Mouse (Mus musculus): ENCODE measurements around the gene Tsc22d2. TPM values are rescaled to one million over a fixed set of nuclear protein-coding genes. Genes with fewer than 3 reads are reported as not detected.

The Tsc22d2 gene
- polyA plus RNA-seq, 1 experiment: 21.4 TPM

GRCm38 (mm10) chr3:58411669-58412068 is 2.8 kb upstream of the Tsc22d2 start:
- H3K27me3 ChIP-seq (ENCODE audit: control insufficient read depth, insufficient read depth, low read length): no peaks in the 10 kb centered on the region
- H3K4me1 ChIP-seq (replicated peaks; ENCODE audit: control insufficient read depth, insufficient read depth, low read length): no peaks in the 10 kb centered on the region
- H3K4me3 ChIP-seq (ENCODE audit: control insufficient read depth, insufficient read depth, low read length): no peak overlapping the region
- no peak overlapping the region for H3K27ac ChIP-seq (ENCODE audit: control insufficient read depth, insufficient read depth, low read length)
- no peak for TF ChIP-seq POLR2A (IDR thresholded peaks at IDR 0.05; ENCODE audit: control insufficient read depth, extremely low read depth, insufficient read depth, low read length, poor library complexity)
- TF ChIP-seq CTCF (IDR thresholded peaks at IDR 0.05; ENCODE audit: borderline replicate concordance, control insufficient read depth, extremely low read depth, insufficient read depth, low read length, poor library complexity): no peak
- DNase-seq: no peak
- no peaks in the 10 kb centered on the region for H3K36me3 ChIP-seq (ENCODE audit: control insufficient read depth, insufficient read depth, low read length)

DNA sequence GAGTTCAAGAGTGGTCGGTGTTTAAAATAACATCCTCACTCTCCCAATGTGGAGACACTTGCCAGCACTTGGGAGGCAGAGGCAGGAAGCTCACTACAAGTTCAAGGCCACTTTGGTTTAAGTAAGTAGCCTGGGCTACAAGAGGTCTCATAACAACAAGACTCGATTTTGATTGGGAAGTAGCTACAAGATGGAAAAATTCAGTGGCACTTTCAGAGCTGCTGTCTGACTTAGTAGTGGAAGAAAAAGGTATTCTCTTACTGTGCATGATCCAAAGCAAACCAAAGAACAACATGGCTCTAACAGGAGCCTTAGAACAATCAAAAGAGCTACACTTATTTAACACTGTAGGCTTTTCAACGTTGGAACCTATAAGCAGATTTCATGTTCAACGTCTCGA is 844 bp upstream of the Tsc22d2 start:
- DNase-seq: peak; percentile 2
- WGBS: 29% methylated on average over 5 of the region's 5 CpGs
- no peak overlapping the region for H3K4me3 ChIP-seq (ENCODE audit: control insufficient read depth, insufficient read depth, low read length)
- H3K27me3 ChIP-seq (ENCODE audit: control insufficient read depth, insufficient read depth, low read length): no peaks in the 10 kb centered on the region
- no peak for TF ChIP-seq CTCF (IDR thresholded peaks at IDR 0.05; ENCODE audit: borderline replicate concordance, control insufficient read depth, extremely low read depth, insufficient read depth, low read length, poor library complexity)
- TF ChIP-seq POLR2A (IDR thresholded peaks at IDR 0.05; ENCODE audit: control insufficient read depth, extremely low read depth, insufficient read depth, low read length, poor library complexity): no peak
- no peak overlapping the region for H3K27ac ChIP-seq (ENCODE audit: control insufficient read depth, insufficient read depth, low read length)
- H3K4me1 ChIP-seq (replicated peaks; ENCODE audit: control insufficient read depth, insufficient read depth, low read length): no peaks in the 10 kb centered on the region
- H3K36me3 ChIP-seq (ENCODE audit: control insufficient read depth, insufficient read depth, low read length): no peaks in the 10 kb centered on the region

DNA sequence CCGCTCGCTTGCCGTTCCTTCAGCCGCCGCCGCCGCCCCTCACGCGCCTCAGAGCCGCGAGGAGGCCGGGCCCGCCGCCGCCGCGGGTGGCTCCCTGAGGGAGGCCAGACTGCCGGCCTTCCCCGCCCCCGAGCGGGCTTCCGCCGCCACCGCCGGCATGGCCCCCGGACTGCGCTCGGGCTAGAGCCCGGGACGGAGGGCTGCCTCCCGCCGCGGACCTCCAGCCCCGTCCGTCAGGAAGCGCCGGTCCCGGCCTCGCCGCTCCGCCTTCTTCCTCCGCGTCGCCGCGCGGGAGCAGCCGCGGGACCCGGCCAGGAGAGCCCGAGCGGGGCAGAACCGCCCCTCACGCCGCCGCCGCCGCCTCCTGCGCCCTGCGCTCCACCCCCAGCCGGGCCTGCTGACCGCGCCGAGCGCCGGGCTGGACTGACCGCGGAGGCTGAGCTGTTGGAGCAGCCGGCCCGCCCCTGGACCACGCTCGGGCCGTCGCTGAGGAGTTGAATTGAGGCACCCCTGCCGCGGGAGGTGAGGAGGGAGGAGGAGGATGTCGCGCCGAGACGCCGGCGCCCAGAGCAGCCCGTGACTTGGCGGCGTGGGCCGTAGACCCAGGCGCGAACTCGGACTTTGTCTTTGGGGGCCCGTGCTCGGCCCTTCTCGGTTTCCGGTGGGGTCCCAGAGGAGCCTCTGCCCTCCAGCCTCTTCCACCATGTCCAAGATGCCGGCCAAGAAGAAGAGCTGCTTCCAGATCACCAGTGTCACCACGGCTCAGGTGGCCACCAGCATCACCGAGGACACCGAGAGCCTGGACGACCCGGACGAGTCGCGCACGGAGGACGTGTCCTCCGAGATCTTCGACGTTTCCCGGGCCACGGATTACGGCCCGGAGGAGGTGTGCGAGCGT is 720 bp downstream of the Tsc22d2 start:
- Histone ChIP-seq H3K36me3 (ENCODE audit: control insufficient read depth, insufficient read depth, low read length) (no peaks in the 10 kb centered on the region), H3K4me1 (replicated peaks; ENCODE audit: control insufficient read depth, insufficient read depth, low read length) (no peaks in the 10 kb centered on the region), H3K27me3 (ENCODE audit: control insufficient read depth, insufficient read depth, low read length) (no peaks in the 10 kb centered on the region), H3K4me3 (ENCODE audit: control insufficient read depth, insufficient read depth, low read length) (peak overlapping the region; percentile 91), H3K27ac (ENCODE audit: control insufficient read depth, insufficient read depth, low read length) (peak overlapping the region; percentile 47; the same call in 1 of the 2 replicates)
- under 1% methylated on average over 113 of the region's 113 CpGs for WGBS
- DNase-seq: peak; percentile 58
- TF ChIP-seq CTCF (IDR thresholded peaks at IDR 0.05; ENCODE audit: borderline replicate concordance, control insufficient read depth, extremely low read depth, insufficient read depth, low read length, poor library complexity) (no peak), POLR2A (IDR thresholded peaks at IDR 0.05; ENCODE audit: control insufficient read depth, extremely low read depth, insufficient read depth, low read length, poor library complexity) (0 out of 2 replicates have a peak, but pooled peaks have one; percentile 28)

DNA sequence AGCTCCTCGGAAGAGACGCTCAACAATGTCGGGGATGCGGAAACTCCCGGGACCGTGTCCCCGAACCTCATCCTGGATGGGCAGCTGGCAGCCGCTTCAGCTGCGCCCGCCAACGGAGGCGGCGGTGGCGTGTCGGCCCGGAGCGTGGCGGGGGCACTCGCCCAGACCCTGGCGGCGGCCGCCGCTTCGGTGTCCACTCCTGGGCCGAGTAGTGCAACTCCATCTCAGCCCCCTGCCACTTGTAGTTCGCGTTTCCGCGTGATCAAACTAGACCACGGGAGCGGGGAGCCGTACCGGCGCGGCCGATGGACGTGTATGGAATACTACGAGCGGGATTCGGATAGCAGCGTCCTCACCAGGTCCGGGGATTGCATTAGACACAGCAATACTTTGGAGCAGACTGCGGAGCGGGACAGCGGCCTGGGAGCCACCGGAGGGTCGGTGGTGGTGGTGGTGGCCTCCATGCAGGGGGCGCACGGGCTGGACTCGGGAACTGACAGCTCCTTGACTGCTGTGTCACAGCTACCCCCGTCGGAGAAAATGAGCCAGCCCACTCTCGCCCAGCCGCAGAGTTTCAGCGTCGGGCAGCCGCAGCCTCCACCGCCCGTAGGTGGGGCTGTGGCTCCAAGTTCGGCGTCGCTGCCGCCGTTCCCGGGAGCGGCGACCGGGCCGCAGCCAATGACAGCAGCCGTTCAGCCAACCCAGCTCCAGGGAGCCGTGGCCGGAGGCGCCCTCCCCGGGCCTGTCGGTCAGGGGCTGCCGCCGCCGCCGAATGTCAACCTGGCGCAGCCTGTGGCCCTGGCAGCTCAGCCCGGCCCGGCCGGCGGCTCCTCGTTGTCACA is 1.6 kb downstream of the Tsc22d2 start:
- under 1% methylated on average over 85 of the region's 85 CpGs for WGBS
- Histone ChIP-seq H3K4me1 (replicated peaks; ENCODE audit: control insufficient read depth, insufficient read depth, low read length) (no peaks in the 10 kb centered on the region), H3K27ac (ENCODE audit: control insufficient read depth, insufficient read depth, low read length) (no peak overlapping the region), H3K36me3 (ENCODE audit: control insufficient read depth, insufficient read depth, low read length) (no peaks in the 10 kb centered on the region), H3K27me3 (ENCODE audit: control insufficient read depth, insufficient read depth, low read length) (no peaks in the 10 kb centered on the region), H3K4me3 (ENCODE audit: control insufficient read depth, insufficient read depth, low read length) (peak overlapping the region; percentile 91)
- no peak for TF ChIP-seq POLR2A (IDR thresholded peaks at IDR 0.05; ENCODE audit: control insufficient read depth, extremely low read depth, insufficient read depth, low read length, poor library complexity)
- TF ChIP-seq CTCF (IDR thresholded peaks at IDR 0.05; ENCODE audit: borderline replicate concordance, control insufficient read depth, extremely low read depth, insufficient read depth, low read length, poor library complexity): peak; percentile 57; the same call in 1 of the 2 replicates
- peak; percentile 81 for DNase-seq

DNA sequence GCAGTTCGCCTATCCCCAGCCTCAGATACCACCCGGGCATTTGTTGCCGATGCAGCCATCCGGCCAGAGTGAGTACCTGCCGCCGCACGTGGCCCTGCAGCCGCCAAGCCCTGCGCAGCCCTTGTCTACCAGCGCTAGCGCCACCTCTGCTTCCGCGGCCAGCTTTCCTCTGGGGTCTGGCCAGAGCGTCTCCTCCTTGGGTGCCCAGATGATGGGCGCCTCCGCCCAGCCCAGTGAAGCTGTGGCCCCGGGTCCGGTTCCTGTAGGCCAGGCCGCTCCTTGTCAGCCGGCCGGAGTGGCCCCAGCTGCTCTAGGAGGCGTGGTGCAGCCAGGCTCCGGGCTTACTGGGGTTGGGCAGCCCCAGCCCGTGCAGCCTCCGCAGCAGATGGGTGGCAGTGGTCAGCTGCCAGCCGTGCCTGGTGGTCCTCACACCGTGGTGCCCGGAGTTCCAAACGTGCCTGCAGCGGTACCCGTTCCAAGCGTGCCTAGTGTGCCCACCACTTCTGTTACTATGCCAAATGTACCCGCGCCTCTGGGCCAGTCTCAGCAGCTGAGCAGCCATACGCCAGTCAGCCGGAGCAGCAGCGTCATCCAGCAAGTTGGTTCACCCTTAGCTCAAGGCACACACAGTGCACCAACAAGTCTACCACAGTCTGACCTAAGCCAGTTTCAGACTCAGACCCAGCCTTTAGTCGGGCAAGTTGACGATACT is 2.4 kb downstream of the Tsc22d2 start:
- H3K36me3 ChIP-seq (ENCODE audit: control insufficient read depth, insufficient read depth, low read length): no peaks in the 10 kb centered on the region
- H3K27ac ChIP-seq (ENCODE audit: control insufficient read depth, insufficient read depth, low read length): no peak overlapping the region
- peak; percentile 55 for DNase-seq
- H3K4me3 ChIP-seq (ENCODE audit: control insufficient read depth, insufficient read depth, low read length): peak overlapping the region; percentile 91
- WGBS: under 1% methylated on average over 39 of the region's 39 CpGs
- H3K4me1 ChIP-seq (replicated peaks; ENCODE audit: control insufficient read depth, insufficient read depth, low read length): no peaks in the 10 kb centered on the region
- H3K27me3 ChIP-seq (ENCODE audit: control insufficient read depth, insufficient read depth, low read length): no peaks in the 10 kb centered on the region
- TF ChIP-seq CTCF (IDR thresholded peaks at IDR 0.05; ENCODE audit: borderline replicate concordance, control insufficient read depth, extremely low read depth, insufficient read depth, low read length, poor library complexity) (no peak), POLR2A (IDR thresholded peaks at IDR 0.05; ENCODE audit: control insufficient read depth, extremely low read depth, insufficient read depth, low read length, poor library complexity) (no peak)

Measured in thymus, adult 2 months (tissue).